Mouse (Mus musculus): ENCODE measurements around the gene Otud7b. TPM values are rescaled to one million over a fixed set of nuclear protein-coding genes. Genes with fewer than 3 reads are reported as not detected.
A peak's percentile ranks its signal among the peaks of the same experiment; 100 is the strongest.
"Not testable (repeated sequence)": the region's sequence is repeated elsewhere in the genome, so short reads cannot be mapped to it uniquely, and the experiment has no call there.

Gene Otud7b
- polyA plus RNA-seq, 1 experiment: 11.1 TPM

GRCm38 (mm10) chr3:96135011-96135410 is 30.7 kb downstream of the Otud7b start:
- no peak for DNase-seq (ENCODE audit: low spot score)

- no peak for DNase-seq (ENCODE audit: low spot score)
These were observed 43.6 kb downstream of the Otud7b start for GRCm38 (mm10) chr3:96147950-96148349.

DNA sequence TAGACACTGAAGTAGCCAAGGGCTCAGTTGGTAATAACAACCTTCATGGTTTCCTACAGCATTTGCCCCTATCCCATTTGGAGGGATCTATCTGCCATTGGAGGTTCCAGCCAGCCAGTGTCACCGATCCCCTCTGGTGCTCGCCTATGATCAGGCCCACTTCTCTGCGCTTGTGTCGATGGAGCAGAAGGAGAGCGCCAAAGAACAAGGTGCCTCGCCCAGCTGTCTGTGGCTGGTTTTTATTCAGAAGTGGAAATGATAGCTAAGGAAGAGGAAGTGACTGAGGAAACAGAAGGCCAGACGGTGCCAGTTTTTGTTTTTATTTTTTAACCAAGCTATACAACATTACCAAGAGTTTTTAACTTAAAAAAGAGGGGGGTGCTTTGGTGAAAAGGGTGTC is 47.5 kb downstream of the Otud7b start:
- no peak for DNase-seq (ENCODE audit: low spot score)

- DNase-seq (ENCODE audit: low spot score): no peak
These were observed 48.3 kb downstream of the Otud7b start for GRCm38 (mm10) chr3:96152611-96153010.

DNA sequence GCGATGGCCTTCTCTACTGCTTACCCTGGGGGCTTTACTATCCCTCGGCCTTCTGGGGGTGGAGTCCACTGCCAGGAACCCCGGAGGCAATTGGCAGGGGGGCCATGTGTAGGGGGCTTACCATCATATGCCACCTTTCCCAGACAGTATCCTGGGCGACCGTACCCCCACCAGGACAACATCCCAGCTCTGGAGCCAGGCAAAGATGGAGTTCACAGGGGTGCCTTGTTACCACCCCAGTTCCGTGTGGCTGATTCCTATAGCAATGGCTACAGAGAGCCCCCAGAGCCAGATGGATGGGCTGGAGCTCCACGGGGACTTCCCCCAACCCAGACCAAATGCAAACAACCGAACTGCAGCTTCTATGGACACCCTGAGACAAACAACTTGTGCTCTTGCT is 51.2 kb downstream of the Otud7b start:
- DNase-seq (ENCODE audit: low spot score): no peak

- no peak for DNase-seq (ENCODE audit: low spot score)
These were observed 55.5 kb downstream of the Otud7b start for GRCm38 (mm10) chr3:96159820-96160219.

DNA sequence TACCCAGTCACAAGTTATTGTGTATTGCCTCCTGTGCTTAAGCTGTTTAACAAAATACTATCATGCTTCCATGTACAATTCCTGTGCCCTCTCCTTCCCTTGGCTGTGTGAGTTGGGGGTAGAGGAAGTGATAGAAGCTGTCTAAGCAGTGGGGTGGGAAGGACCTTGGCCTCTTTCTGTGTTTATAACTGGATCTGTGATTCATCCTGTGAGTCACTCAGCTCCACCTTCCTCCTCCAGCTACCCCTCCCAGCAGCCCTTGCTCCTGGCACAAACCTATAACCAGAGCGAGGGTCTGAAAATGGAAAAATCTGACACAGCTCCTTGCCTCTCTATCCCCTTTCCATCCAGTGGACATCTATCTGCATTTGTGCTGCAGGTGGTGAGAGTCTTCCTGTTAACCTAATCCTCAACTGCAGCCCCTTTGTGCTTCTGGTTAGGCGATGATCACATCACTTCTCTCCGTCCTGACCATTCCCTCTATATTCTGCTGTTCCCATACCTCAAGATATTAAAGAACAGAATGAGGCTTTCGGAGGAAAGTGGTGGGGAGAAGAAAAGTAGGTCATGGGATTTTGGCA is 56.0 kb downstream of the Otud7b start:
- DNase-seq (ENCODE audit: low spot score): no peak

DNA sequence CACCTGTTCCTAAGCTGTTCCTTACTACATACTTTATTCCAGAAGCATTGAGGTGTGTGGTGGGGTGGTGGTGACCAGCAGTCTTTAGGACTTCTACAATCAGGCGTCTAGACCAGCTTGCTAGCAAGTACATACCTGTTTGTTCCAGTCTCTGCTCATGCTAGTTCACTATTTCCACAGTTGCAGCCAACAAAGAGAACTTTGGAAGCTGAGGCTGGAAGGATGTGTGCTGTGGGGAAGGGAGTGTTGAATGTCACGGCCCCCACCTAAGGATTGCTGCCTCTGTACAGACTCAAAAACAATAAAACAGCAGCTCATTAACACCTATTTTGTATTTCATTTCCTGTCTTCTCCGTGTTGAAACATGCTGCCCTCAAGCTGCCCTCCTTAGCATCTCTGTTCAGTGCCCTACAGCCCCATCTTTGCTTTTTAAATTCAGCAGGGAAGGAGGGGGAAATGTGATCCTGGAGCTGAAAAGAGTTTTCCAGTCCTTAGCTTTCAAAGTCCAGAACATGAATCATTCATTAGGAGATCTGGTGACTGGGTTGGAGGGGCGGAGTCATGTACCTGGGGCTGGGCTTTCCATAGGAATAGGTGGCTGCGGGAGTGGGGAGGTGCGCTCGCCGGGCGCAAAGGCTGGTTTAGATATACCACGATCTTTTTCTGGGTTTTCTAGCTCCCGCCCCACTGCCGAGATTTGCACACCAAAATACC is 56.6 kb downstream of the Otud7b start:
- DNase-seq (ENCODE audit: low spot score): peak; percentile 52

DNA sequence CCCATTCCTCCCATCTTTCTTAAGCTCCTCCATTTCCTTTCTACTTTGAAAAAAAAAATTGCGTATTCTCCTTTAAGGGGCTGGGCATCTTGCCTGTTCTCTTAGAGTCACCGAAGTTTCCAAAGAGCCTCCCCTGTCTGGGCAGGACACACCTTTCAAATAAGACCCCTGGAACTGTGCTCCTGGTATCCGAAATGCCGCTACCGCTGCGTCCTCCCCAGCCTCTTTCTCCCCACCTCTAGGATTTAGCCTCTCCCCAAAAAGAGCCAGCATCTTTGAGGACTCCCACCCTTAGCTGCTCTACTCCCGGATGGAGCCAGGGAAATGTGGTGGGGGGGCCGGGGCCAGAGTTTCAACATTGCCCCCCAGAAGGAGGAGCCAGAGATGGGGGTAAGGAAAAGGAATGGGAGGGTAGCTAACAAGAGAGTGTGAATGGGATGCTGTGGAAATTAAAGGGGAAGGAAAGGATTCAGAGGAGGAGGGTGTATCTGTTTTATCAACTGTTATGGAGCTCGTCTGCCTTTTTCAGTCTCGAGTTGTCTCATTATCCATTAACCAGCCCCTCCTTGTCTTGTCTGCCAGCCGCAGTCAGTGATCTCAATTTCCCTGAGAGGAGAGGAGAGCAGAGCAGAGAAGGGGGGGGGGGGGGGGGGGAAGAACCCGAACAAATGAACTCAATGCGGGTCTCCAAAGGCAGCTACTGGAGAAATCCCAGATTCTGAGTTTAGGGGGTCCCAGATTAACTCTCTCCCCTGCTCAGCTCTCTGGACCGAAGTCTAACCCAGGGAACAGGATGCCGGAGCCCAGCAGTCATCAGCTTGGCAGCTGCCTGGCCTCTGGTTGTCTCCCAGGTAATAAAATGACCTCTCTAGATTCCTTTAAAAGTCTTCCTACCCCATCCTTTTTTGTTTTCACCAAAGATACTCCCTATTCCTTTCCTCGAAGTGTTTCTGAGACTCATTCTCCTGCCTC is 57.8 kb downstream of the Otud7b start, which contains the start of gene Mtmr11:
Gene Mtmr11 (plus strand): TSS at position 136 of the 972 bp plus-strand sequence.
- no peak for DNase-seq (ENCODE audit: low spot score)

- DNase-seq (ENCODE audit: low spot score): no peak
These were observed 58.7 kb downstream of the Otud7b start for GRCm38 (mm10) chr3:96163040-96163439.

GRCm38 (mm10) chr3:96168466-96169158 is 64.3 kb downstream of the Otud7b start:
- no peak for DNase-seq (ENCODE audit: low spot score)

DNA sequence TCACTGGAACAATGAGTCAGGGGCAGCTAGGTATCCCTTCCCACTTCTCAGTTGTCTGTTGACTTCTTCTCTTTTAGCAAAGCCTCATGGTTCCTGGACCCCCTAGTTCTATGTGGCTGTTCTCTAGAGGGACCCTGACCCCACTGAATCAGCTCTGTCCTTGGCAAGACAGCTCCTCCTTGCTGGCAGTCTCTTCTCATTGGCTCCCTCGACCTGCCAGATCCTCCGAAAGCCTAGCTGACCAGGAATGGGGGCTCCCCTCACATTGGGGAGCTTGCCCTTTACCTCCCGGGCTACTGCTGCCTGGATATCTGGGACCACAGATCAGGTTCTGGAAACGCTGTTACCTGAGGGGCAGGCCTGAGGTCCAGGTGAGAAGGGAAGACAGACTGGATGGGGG is 65.9 kb downstream of the Otud7b start:
- no peak for DNase-seq (ENCODE audit: low spot score)

GRCm38 (mm10) chr3:96170976-96171545 is 66.7 kb downstream of the Otud7b start:
- DNase-seq (ENCODE audit: low spot score): no peak

GRCm38 (mm10) chr3:96171583-96172196 is 67.4 kb downstream of the Otud7b start:
- DNase-seq (ENCODE audit: low spot score): no peak

DNA sequence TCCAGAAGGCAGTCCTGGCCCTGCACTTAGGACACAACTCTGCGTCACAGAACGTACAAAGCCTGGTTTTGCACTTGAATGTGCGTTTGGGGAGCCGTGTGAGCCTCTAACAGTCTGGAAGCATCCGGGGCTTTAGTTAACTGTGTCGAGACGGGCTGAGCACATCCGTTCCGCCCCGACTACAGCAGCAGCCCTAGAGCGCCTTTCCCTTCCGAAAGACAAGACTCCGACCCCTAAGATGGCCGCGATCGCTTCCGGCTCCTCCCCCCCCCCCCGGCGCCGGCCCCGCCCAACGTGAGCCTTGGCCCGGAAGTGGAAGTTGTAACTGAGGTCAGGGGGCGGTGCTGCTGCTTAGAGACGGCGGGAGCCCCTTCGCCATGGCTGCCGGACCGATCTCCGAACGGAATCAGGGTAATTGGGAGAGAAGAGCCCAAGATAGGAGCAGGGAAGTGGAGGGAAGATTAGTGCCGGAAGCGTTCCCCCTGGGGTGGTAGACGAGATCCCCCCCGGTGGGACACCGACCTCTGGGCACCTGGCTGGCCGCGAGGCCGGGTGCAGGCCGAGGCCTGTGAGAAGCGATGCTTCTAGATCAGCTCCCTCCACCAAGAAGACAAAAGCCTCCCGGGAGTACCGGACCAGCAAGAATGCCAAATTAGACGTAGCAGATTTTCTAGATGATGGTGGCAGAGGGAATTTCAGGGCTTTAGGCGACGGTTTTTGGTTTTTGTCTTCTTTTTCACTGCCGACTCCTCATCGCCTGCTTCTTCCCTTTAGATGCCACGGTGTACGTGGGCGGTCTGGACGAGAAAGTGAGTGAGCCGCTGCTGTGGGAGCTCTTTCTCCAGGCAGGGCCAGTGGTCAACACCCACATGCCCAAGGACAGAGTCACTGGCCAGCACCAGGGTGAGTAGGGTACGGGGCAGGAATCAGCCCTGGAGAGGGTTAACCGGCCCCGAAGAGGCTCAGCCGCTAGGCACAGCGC is 68.2 kb downstream of the Otud7b start, which contains the start of gene Sf3b4:
Gene Sf3b4 (plus strand): TSS at position 136 of the 982 bp plus-strand sequence.
- peak; percentile 77 for DNase-seq (ENCODE audit: low spot score)

DNA sequence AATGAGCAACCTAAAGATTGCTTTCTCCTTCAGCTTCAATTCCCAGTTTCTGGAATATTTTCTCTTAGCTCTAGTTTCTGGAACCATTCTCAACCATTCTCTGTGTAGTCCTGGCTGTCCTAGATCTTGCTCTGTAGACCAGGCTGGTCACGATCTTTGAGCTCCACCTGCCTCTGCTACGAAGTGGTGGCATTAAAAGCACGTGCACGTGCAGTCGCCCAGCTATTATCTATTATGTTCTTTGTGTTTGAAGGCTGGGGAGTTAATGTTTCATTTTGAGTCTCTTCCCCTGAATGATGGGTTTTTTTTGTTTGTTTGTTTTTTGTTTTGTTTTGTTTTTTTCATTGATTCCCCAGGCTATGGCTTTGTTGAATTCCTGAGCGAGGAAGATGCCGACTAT is 68.9 kb downstream of the Otud7b start:
- no peak for DNase-seq (ENCODE audit: low spot score)

- DNase-seq (ENCODE audit: low spot score): not testable (repeated sequence)
These were observed 69.7 kb downstream of the Otud7b start for GRCm38 (mm10) chr3:96174042-96174441.

DNA sequence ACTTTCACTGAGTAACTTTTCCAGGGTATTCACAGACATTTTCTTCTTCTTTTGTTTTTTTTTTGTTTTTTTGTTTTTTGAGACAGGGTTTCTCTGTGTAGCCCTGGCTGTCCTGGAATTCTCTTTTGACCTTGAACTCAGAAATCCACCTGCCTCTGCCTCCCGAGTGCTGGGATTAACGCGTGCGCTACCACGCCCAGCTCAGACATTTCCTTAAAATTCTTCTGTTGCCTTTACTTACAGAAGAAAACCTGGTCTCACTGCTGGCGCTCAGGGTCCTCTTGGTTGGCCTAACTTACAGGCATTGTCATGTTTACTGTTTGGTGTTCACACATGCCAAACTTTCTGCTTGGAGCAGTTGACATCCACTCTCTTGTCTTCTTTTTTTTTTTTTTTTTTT is 70.9 kb downstream of the Otud7b start:
- no peak for DNase-seq (ENCODE audit: low spot score)

DNA sequence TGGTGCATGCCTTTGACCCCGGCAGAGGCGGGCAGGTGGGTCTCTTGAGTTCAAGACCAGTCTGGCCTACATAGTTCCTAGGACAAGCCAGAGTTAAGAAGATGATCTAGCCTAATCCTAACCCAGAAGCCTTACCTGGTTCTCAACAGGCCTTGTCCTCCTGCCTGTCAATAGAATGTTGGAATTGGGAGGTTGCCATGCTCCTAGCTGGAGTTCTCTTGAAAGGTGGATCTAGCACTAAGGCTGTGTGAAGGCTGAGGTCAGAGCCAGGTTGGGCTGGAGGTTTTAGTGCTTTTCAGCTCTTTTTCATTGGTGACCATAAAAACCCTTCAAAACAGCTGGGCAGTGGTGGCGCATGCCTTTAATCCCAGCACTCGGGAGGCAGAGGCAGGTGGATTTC is 74.1 kb downstream of the Otud7b start:
- no peak for DNase-seq (ENCODE audit: low spot score)

DNA sequence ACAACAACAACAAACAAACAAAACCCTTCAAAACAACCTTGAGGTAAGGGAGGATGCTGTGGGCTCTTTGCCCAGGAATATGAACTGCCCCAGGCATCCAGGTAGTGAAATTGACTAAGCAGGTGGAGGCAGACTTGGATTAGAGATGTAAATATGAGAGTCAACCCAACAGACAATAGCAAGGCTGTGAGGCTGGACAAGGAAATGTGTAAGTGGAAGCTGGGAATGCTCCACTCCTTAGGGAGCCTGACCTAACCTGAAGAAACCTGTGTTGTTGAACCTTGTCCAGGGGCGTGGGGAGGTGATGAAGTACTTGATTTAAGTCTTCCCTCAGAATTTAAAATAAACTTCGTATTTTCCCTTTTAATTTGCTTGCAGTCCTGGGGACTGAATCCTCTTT is 74.6 kb downstream of the Otud7b start:
- no peak for DNase-seq (ENCODE audit: low spot score)
